Mouse (Mus musculus): Measurements from ENCODE around the gene Reps1. TPM values are rescaled to one million over a fixed set of nuclear protein-coding genes. Genes with fewer than 3 reads are reported as not detected.
"Not testable (repeated sequence)": the region's sequence is repeated elsewhere in the genome, so short reads cannot be mapped to it uniquely, and the experiment has no call there.

Gene Reps1
- total RNA-seq, 2 experiments from 2014 or later, result 67.2 to 69.7 TPM

DNA sequence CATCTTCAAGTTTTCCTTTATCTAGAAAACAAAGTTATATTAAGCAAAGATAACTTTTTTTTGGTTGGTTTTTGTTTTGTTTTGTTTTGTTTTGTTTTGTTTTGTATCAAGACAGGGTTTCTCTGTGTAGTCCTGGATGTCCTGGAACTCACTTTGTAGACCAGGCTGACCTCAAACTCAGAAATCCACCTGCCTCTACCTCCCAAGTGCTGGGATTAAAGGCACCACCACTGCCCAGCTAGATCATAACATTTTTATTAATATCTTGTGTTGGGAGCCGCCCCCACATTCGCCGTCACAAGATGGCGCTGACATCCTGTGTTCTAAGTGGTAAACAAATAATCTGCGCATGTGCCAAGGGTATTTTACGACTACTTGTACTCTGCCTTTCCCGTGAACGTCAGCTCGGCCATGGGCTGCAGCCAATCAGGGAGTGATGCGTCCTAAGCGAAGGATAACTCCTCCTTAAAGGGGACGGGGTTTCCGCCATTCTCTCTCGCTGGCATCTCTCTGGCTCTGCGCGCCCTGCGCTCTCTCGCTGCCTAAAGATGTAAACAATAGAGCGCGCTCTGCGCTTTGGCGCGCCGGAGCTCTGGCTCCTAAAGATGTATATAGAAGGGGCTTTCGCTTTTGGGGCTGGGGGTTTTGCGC is 83.3 kb downstream of the Reps1 start:
- DNase-seq (ENCODE audit: low spot score in 2 of 2), result not testable (repeated sequence)

DNA sequence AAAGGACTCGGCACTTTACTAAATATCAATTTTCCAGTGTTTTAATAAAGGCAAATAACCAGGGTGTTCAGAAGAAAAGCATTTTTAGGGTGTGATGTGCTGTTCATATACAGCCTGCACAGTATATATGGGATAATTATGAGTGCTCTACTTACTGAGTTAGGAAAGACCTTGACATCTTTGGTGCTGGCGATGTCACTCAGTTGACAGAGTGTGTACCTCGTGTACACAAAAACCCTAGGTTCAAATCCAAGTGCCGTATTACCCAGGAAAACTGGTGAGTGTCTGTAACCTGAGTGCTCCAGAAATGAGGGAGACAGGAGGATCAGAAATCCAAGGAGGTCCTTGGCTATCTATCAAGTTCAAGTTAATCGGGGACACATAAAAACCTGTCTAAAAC is 84.0 kb downstream of the Reps1 start:
- DNase-seq (ENCODE audit: low spot score in 2 of 2), result no peak

DNA sequence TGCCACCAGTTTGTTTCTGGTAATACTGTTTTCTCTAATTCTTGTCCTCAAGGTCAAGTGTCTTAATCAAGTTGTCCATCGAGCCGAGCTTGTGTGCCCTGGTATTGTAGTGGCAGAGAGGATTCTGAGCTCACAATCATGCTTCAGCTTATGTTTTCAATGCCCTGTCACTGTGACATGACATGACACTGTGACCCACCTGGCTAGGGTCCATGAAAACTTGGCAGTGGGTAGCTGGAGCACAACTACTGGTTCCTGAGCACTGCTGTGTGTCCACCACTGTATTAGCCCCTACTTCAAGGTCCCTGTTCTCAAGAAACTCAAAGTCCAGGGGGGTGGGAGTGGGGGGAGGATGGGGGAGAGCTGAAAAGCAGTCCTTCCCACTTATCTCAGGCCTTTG is 85.7 kb downstream of the Reps1 start:
- DNase-seq (ENCODE audit: low spot score in 2 of 2), result no peak

DNA sequence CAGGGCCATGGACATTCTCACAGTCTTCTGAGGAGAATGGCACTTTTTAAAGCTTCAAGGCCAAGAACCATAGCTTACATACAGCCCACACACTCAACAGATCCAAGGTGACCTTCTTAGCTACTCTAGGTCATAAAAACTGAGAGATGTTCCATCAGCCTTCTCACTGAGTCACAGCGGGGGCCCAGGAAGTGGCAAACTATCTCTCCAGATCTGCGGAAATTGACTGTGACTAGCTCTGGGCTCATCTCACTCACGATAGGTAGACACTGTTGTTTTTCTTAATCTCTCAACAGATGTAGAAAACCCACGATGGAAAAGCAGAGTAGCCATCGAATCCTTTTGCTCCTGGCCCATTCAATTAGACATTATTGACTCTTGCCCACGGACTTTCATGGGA is 86.6 kb downstream of the Reps1 start:
- DNase-seq (ENCODE audit: low spot score in 2 of 2), result no peak

DNA sequence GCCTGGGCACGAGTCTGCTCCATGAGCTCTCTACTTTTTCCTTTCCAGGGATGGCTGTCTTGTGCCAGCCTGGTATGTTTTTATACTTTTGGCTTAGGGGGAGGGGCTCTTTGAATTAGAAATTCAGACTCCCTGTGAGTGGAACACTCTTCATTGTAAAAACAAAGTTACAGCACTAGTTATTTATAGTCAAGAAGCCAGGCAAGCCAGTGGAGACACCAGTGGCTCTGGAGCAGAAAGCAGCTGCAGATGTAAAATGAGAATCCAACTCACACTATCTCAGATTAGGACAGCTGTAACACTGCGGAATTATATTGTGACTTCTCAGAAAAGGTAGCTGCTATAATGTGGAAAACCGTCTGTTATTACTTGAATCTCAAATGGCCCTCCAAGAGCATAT is 91.6 kb downstream of the Reps1 start:
- no peak for DNase-seq (ENCODE audit: low spot score in 2 of 2)

DNA sequence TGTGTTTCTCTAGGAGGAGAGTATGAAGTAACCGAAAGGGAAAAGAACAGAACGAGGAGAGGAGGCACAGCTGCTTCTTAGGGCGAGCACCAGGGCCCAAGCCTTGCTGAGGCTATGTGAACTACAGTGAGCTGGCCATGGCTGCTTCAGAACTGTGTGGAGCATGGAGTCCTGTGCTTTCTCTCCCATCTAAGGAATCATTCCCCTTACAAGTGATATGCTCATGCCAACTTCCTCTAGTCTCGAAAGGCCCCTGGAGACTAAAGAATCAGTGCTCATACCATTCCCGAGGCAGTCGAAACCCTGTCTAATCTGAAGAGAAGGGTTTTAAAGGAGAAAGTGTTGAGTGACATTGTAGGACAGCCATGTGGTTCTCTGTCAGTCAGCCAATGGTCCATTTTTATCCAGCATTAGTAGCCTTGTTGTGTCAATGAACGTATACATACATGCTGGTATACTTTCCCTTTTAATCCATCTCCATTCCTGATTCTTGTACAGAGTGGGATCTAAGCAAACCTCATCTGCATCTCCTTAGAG is 106.8 kb downstream of the Reps1 start:
- no peak for DNase-seq (ENCODE audit: low spot score in 2 of 2)

Other genes starting within 250 kb of the Reps1 start
- gene Heca, start 107.8 kb upstream of the Reps1 start, total RNA-seq (2021), result 10 to 100 TPM; 36.5 to 39.8 TPM
- gene Abracl, start 32.6 kb upstream of the Reps1 start, total RNA-seq (2021), result 10 to 100 TPM; 32.0 to 36.8 TPM
- gene Ect2l, start 155.0 kb downstream of the Reps1 start, total RNA-seq (2021), result under 1 TPM; 0.74 to 0.80 TPM
- 10 to 100 TPM in 1 of 2 experiments, 1 to 10 TPM in 1; 9.6 to 12.4 TPM for gene Ccdc28a, start 179.1 kb downstream of the Reps1 start, total RNA-seq (2021)

All from layer of hippocampus, postnatal 10 days (tissue).